Mouse (Mus musculus): Measurements from ENCODE around the gene Camk1d. TPM values are rescaled to one million over a fixed set of nuclear protein-coding genes. Genes with fewer than 3 reads are reported as not detected.

Camk1d gene
- polyA plus RNA-seq, 1 experiment: 7.3 TPM

- TF ChIP-seq POLR2A (IDR thresholded peaks at IDR 0.05; ENCODE audit: borderline replicate concordance, extremely low read depth, insufficient read depth, insufficient read length, poor library complexity, severe bottlenecking) (no peak), CTCF (IDR thresholded peaks at IDR 0.05; ENCODE audit: borderline replicate concordance, extremely low read depth, insufficient read depth, insufficient read length) (no peak)
- DNase-seq (ENCODE audit: low read depth): no peak
These were observed 357.3 kb downstream of the Camk1d start for GRCm38 (mm10) chr2:5357056-5357455.

GRCm38 (mm10) chr2:5352821-5353522 is 361.3 kb downstream of the Camk1d start:
- DNase-seq (ENCODE audit: low read depth): no peak
- TF ChIP-seq CTCF (IDR thresholded peaks at IDR 0.05; ENCODE audit: borderline replicate concordance, extremely low read depth, insufficient read depth, insufficient read length) (no peak), POLR2A (IDR thresholded peaks at IDR 0.05; ENCODE audit: borderline replicate concordance, extremely low read depth, insufficient read depth, insufficient read length, poor library complexity, severe bottlenecking) (no peak)

- no peak for DNase-seq (ENCODE audit: low read depth)
- TF ChIP-seq POLR2A (IDR thresholded peaks at IDR 0.05; ENCODE audit: borderline replicate concordance, extremely low read depth, insufficient read depth, insufficient read length, poor library complexity, severe bottlenecking): no peak
These were observed 369.0 kb downstream of the Camk1d start for GRCm38 (mm10) chr2:5345344-5345743.

- TF ChIP-seq POLR2A (IDR thresholded peaks at IDR 0.05; ENCODE audit: borderline replicate concordance, extremely low read depth, insufficient read depth, insufficient read length, poor library complexity, severe bottlenecking) (no peak), CTCF (IDR thresholded peaks at IDR 0.05; ENCODE audit: borderline replicate concordance, extremely low read depth, insufficient read depth, insufficient read length) (no peak)
These were observed 386.6 kb downstream of the Camk1d start for GRCm38 (mm10) chr2:5327533-5328250.

GRCm38 (mm10) chr2:5324806-5325205 is 389.5 kb downstream of the Camk1d start:
- DNase-seq (ENCODE audit: low read depth): no peak
- no peak for TF ChIP-seq CTCF (IDR thresholded peaks at IDR 0.05; ENCODE audit: borderline replicate concordance, extremely low read depth, insufficient read depth, insufficient read length)
- no peak for TF ChIP-seq POLR2A (IDR thresholded peaks at IDR 0.05; ENCODE audit: borderline replicate concordance, extremely low read depth, insufficient read depth, insufficient read length, poor library complexity, severe bottlenecking)

More at GRCm38 (mm10) chr2:5327533-5328250, 386.6 kb downstream of the Camk1d start:
- peak; percentile 13 for DNase-seq (ENCODE audit: low read depth)

GRCm38 (mm10) chr2:5321660-5322295 is 392.5 kb downstream of the Camk1d start:
- TF ChIP-seq CTCF (IDR thresholded peaks at IDR 0.05; ENCODE audit: borderline replicate concordance, extremely low read depth, insufficient read depth, insufficient read length): no peak
- no peak for TF ChIP-seq POLR2A (IDR thresholded peaks at IDR 0.05; ENCODE audit: borderline replicate concordance, extremely low read depth, insufficient read depth, insufficient read length, poor library complexity, severe bottlenecking)
- DNase-seq (ENCODE audit: low read depth): peak; percentile 53

- no peak for DNase-seq (ENCODE audit: low read depth)
These were observed 395.2 kb downstream of the Camk1d start for GRCm38 (mm10) chr2:5319138-5319537.

GRCm38 (mm10) chr2:5316763-5317162 is 397.6 kb downstream of the Camk1d start:
- TF ChIP-seq POLR2A (IDR thresholded peaks at IDR 0.05; ENCODE audit: borderline replicate concordance, extremely low read depth, insufficient read depth, insufficient read length, poor library complexity, severe bottlenecking) (no peak), CTCF (IDR thresholded peaks at IDR 0.05; ENCODE audit: borderline replicate concordance, extremely low read depth, insufficient read depth, insufficient read length) (no peak)

More at GRCm38 (mm10) chr2:5319138-5319537, 395.2 kb downstream of the Camk1d start:
- TF ChIP-seq POLR2A (IDR thresholded peaks at IDR 0.05; ENCODE audit: borderline replicate concordance, extremely low read depth, insufficient read depth, insufficient read length, poor library complexity, severe bottlenecking): no peak
- no peak for TF ChIP-seq CTCF (IDR thresholded peaks at IDR 0.05; ENCODE audit: borderline replicate concordance, extremely low read depth, insufficient read depth, insufficient read length)

GRCm38 (mm10) chr2:5316217-5316616 is 398.1 kb downstream of the Camk1d start:
- no peak for DNase-seq (ENCODE audit: low read depth)
- TF ChIP-seq POLR2A (IDR thresholded peaks at IDR 0.05; ENCODE audit: borderline replicate concordance, extremely low read depth, insufficient read depth, insufficient read length, poor library complexity, severe bottlenecking) (no peak), CTCF (IDR thresholded peaks at IDR 0.05; ENCODE audit: borderline replicate concordance, extremely low read depth, insufficient read depth, insufficient read length) (no peak)

More at GRCm38 (mm10) chr2:5316763-5317162, 397.6 kb downstream of the Camk1d start:
- DNase-seq (ENCODE audit: low read depth): no peak

- TF ChIP-seq CTCF (IDR thresholded peaks at IDR 0.05; ENCODE audit: borderline replicate concordance, extremely low read depth, insufficient read depth, insufficient read length) (no peak), POLR2A (IDR thresholded peaks at IDR 0.05; ENCODE audit: borderline replicate concordance, extremely low read depth, insufficient read depth, insufficient read length, poor library complexity, severe bottlenecking) (no peak)
- DNase-seq (ENCODE audit: low read depth): no peak
These were observed 399.0 kb downstream of the Camk1d start for GRCm38 (mm10) chr2:5315291-5315828.

GRCm38 (mm10) chr2:5314530-5315166 is 399.7 kb downstream of the Camk1d start:
- DNase-seq (ENCODE audit: low read depth): peak; percentile 74
- TF ChIP-seq POLR2A (IDR thresholded peaks at IDR 0.05; ENCODE audit: borderline replicate concordance, extremely low read depth, insufficient read depth, insufficient read length, poor library complexity, severe bottlenecking): no peak
- TF ChIP-seq CTCF (IDR thresholded peaks at IDR 0.05; ENCODE audit: borderline replicate concordance, extremely low read depth, insufficient read depth, insufficient read length): no peak
